15 mouse cellular contexts compared by ENCODE assay signal in genomic region chr1:133018580-133018979, GRCm38 (mm10).
"Had no signal": no experiment of that assay in that cellular context is flagged by ENCODE, and none has a peak within 500 bp of the region (broad histone marks: within the 10 kb centered on the region; RNA-seq: fewer than 3 reads in every experiment).

No protein-coding gene starts in this region.

- H3K9ac ChIP-seq: liver, embryonic 13.5 days; lung, embryonic 14.5 days; midbrain, embryonic 15.5 days; neural tube, embryonic 12.5 days; neural tube, embryonic 15.5 days; stomach, embryonic 15.5 days had no signal

- H3K27ac ChIP-seq: kidney, postnatal 0 days; left cerebral cortex, adult 2 months; liver, embryonic 13.5 days; midbrain, embryonic 15.5 days; neural tube, embryonic 12.5 days; neural tube, embryonic 15.5 days; stomach, embryonic 15.5 days had no signal

- H3K27me3 ChIP-seq: liver, embryonic 13.5 days; midbrain, embryonic 15.5 days; neural tube, embryonic 12.5 days; neural tube, embryonic 15.5 days; stomach, embryonic 15.5 days had no signal

- H3K4me3 ChIP-seq: left cerebral cortex, adult 2 months; liver, embryonic 13.5 days; midbrain, embryonic 15.5 days; neural tube, embryonic 12.5 days; neural tube, embryonic 15.5 days; stomach, embryonic 15.5 days had no signal

- H3K9me3 ChIP-seq: liver, embryonic 13.5 days; midbrain, embryonic 15.5 days; neural tube, embryonic 12.5 days; neural tube, embryonic 15.5 days; stomach, embryonic 15.5 days had no signal

- ATAC-seq: lung, postnatal 0 days; midbrain, embryonic 15.5 days had no signal

- DNase-seq: kidney, adult 2 months; kidney, postnatal 25 days; layer of hippocampus, postnatal 36 days; liver, embryonic 13.5 days; lung, embryonic 14.5 days; right cerebral cortex, postnatal 25 days; spleen, adult 18-20 months; thymus, postnatal 25 days had no signal

- H3K4me1 ChIP-seq: midbrain, embryonic 15.5 days; neural tube, embryonic 12.5 days; stomach, embryonic 15.5 days had no signal
